Mouse (Mus musculus) CH12.LX (cell line): ENCODE measurements around the gene Actr3. TPM values are rescaled to one million over a fixed set of nuclear protein-coding genes. Genes with fewer than 3 reads are reported as not detected.

Source experiments
- DNase-seq: peaks from one replicate; pipeline ENCODE4 v3.0.0-alpha.2; 2013; ENCODE audit errors: extremely low read depth
- H3K27ac ChIP-seq: 2 replicates; pipeline ENCODE4 v1.5.1; 2012; ENCODE audit warnings: low read depth, mild to moderate bottlenecking, control low read depth, moderate library complexity; ENCODE audit not compliant: insufficient read depth
- H3K27me3 ChIP-seq: replicated peaks from 2 replicates; pipeline ENCODE3; 2012; ENCODE audit warnings: inconsistent platforms
- H3K36me3 ChIP-seq, 2 experiments: replicated peaks in 1 of 2; 2 replicates each; pipeline versions ENCODE3 to v1.6.1; 2012; ENCODE audit warnings: inconsistent platforms in 1 of 2, low read length in 1 of 2, mild to moderate bottlenecking in 1 of 2, mixed read lengths in 1 of 2, moderate library complexity in 1 of 2; ENCODE audit not compliant: control insufficient read depth in 1 of 2, insufficient read depth in 1 of 2
- H3K4me1 ChIP-seq, 2 experiments: 2 replicates each; pipeline ENCODE4 v1.6.1; 2012; ENCODE audit warnings: inconsistent platforms in 1 of 2, moderate library complexity in 1 of 2; ENCODE audit not compliant: insufficient read depth in 2 of 2, control insufficient read depth in 1 of 2
- H3K4me2 ChIP-seq: 2 replicates; pipeline ENCODE4 v1.6.1; 2012; ENCODE audit warnings: low read depth, mild to moderate bottlenecking, control low read depth; ENCODE audit not compliant: poor library complexity, insufficient read depth, severe bottlenecking
- H3K4me3 ChIP-seq, 3 experiments: fragments of 150-350 bp in 1 of 3; sonication (generic) in 1 of 3; replicated peaks in 1 of 3; 2 replicates each; pipeline versions ENCODE3 to v1.5.1; 2011 to 2012; ENCODE audit warnings: low read depth in 2 of 3, low read length in 2 of 3, mild to moderate bottlenecking in 2 of 3, moderate library complexity in 2 of 3, control low read depth in 1 of 3, improper control_type of control experiment in 1 of 3, inconsistent platforms in 1 of 3, mixed read lengths in 1 of 3; ENCODE audit not compliant: poor library complexity in 1 of 3
- H3K79me2 ChIP-seq: replicated peaks from 2 replicates; pipeline ENCODE4 v1.6.1; 2012; ENCODE audit warnings: mild to moderate bottlenecking, moderate library complexity; ENCODE audit not compliant: control insufficient read depth, poor library complexity, insufficient read depth, severe bottlenecking; ENCODE audit errors: extremely low read depth
- H3K9ac ChIP-seq: 2 replicates; pipeline ENCODE4 v1.6.1; 2012; ENCODE audit warnings: low read depth, mild to moderate bottlenecking, control low read depth, moderate library complexity; ENCODE audit not compliant: insufficient read depth
- H3K9me3 ChIP-seq: replicated peaks from 2 replicates; pipeline ENCODE3; 2012; ENCODE audit warnings: low read length, inconsistent platforms, mixed read lengths
- BHLHE40 ChIP-seq: IDR thresholded peaks from 2 replicates; pipeline ENCODE4 v1.6.1; 2011; ENCODE audit warnings: mild to moderate bottlenecking, low read depth, low read length, improper control_type of control experiment
- CHD1 ChIP-seq: IDR thresholded peaks from 2 replicates; pipeline ENCODE4 v1.6.1; 2012; ENCODE audit warnings: low read depth, low read length, improper control_type of control experiment, inconsistent platforms
- CTCF ChIP-seq, 2 experiments: IDR thresholded peaks in 1 of 2; conservative IDR thresholded peaks in 1 of 2; 2 replicates each; pipeline ENCODE4 v1.5.1; 2011 to 2012; ENCODE audit warnings: low read depth in 2 of 2, low read length in 2 of 2, improper control_type of control experiment in 1 of 2, inconsistent platforms in 1 of 2, mild to moderate bottlenecking in 1 of 2, moderate library complexity in 1 of 2
- E2F4 ChIP-seq: IDR thresholded peaks from 2 replicates; pipeline ENCODE4 v1.6.1; 2011; ENCODE audit warnings: low read depth, low read length, improper control_type of control experiment; ENCODE audit not compliant: insufficient replicate concordance
- GABPA ChIP-seq: IDR thresholded peaks from 2 replicates; pipeline ENCODE4 v1.6.1; 2012; ENCODE audit warnings: low read depth, low read length, improper control_type of control experiment, inconsistent platforms; ENCODE audit not compliant: insufficient replicate concordance
- HCFC1 ChIP-seq: IDR thresholded peaks from 2 replicates; pipeline ENCODE4 v1.6.1; 2012; ENCODE audit warnings: low read depth, mild to moderate bottlenecking, inconsistent platforms, low read length, improper control_type of control experiment
- IRF4 ChIP-seq: IDR thresholded peaks from 2 replicates; pipeline ENCODE4 v1.6.1; 2014; ENCODE audit warnings: low read depth, mild to moderate bottlenecking, inconsistent platforms, low read length, improper control_type of control experiment
- JUN ChIP-seq: IDR thresholded peaks from 2 replicates; pipeline ENCODE4 v1.6.1; 2011; ENCODE audit warnings: low read depth, mild to moderate bottlenecking, low read length, improper control_type of control experiment, moderate library complexity; ENCODE audit not compliant: insufficient read depth
- JUND ChIP-seq: conservative IDR thresholded peaks from 2 replicates; pipeline ENCODE4 v1.6.1; 2011; ENCODE audit warnings: low read depth, low read length, improper control_type of control experiment
- MAFK ChIP-seq: IDR thresholded peaks from 2 replicates; pipeline ENCODE4 v1.6.1; 2011; ENCODE audit warnings: low read length, improper control_type of control experiment; ENCODE audit not compliant: insufficient replicate concordance
- MAX ChIP-seq: IDR thresholded peaks from 2 replicates; pipeline ENCODE4 v1.6.1; 2011; ENCODE audit warnings: low read length, improper control_type of control experiment
- MEF2A ChIP-seq: IDR thresholded peaks from 2 replicates; pipeline ENCODE4 v1.6.1; 2014; ENCODE audit warnings: low read depth, mild to moderate bottlenecking, inconsistent platforms, low read length, improper control_type of control experiment, borderline replicate concordance
- MYC ChIP-seq: IDR thresholded peaks from 2 replicates; pipeline ENCODE4 v1.6.1; 2011; ENCODE audit warnings: low read depth, mild to moderate bottlenecking, improper control_type of control experiment, low read length
- NRF1 ChIP-seq: IDR thresholded peaks from 2 replicates; pipeline ENCODE4 v1.6.1; 2014; ENCODE audit warnings: low read depth, mild to moderate bottlenecking, inconsistent platforms, low read length, improper control_type of control experiment, moderate library complexity
- PAX5 ChIP-seq: IDR thresholded peaks from 2 replicates; pipeline ENCODE4 v1.6.1; 2012; ENCODE audit warnings: low read length, inconsistent platforms, mixed read lengths
- POLR2A ChIP-seq: IDR thresholded peaks from 2 replicates; pipeline ENCODE4 v1.6.1; 2011; ENCODE audit warnings: low read depth, mild to moderate bottlenecking, improper control_type of control experiment, low read length
- POLR2AphosphoS2 ChIP-seq: IDR thresholded peaks from 2 replicates; pipeline ENCODE4 v1.6.1; 2011; ENCODE audit warnings: low read depth, low read length, improper control_type of control experiment
- RAD21 ChIP-seq: IDR thresholded peaks from 2 replicates; pipeline ENCODE4 v1.6.1; 2011; ENCODE audit warnings: low read depth, mild to moderate bottlenecking, low read length, improper control_type of control experiment, moderate library complexity
- RCOR1 ChIP-seq: conservative IDR thresholded peaks from 2 replicates; pipeline ENCODE4 v1.6.1; 2012; ENCODE audit warnings: low read depth, mild to moderate bottlenecking, inconsistent platforms, low read length, improper control_type of control experiment
- SMC3 ChIP-seq: IDR thresholded peaks from 2 replicates; pipeline ENCODE4 v1.6.1; 2011; ENCODE audit warnings: low read depth, low read length, improper control_type of control experiment
- TCF12 ChIP-seq: IDR thresholded peaks from 2 replicates; pipeline ENCODE4 v1.6.1; 2014; ENCODE audit warnings: low read depth, mild to moderate bottlenecking, inconsistent platforms, low read length, improper control_type of control experiment
- UBTF ChIP-seq: IDR thresholded peaks from 2 replicates; pipeline ENCODE4 v1.6.1; 2012; ENCODE audit warnings: low read depth, mild to moderate bottlenecking, inconsistent platforms, low read length, improper control_type of control experiment, moderate library complexity
- USF1 ChIP-seq: IDR thresholded peaks from 2 replicates; pipeline ENCODE4 v1.6.1; 2014; ENCODE audit warnings: low read depth, mild to moderate bottlenecking, inconsistent platforms, low read length, improper control_type of control experiment
- USF2 ChIP-seq: conservative IDR thresholded peaks from 2 replicates; pipeline ENCODE4 v1.6.1; 2011; ENCODE audit warnings: low read depth, low read length, improper control_type of control experiment
- ZKSCAN1 ChIP-seq: IDR thresholded peaks from 2 replicates; pipeline ENCODE4 v1.6.1; 2012; ENCODE audit warnings: low read depth, inconsistent platforms, low read length, improper control_type of control experiment, borderline replicate concordance
- ZNF384 ChIP-seq: IDR thresholded peaks from 2 replicates; pipeline ENCODE4 v1.6.1; 2012; ENCODE audit warnings: low read depth, low read length, improper control_type of control experiment, inconsistent platforms
- dilution Hi-C: fragments of 300-500 bp; cut with MboI; formaldehyde crosslinking; loops from 2 replicates; pipeline ENCODE4 v1.14.3; 2020; ENCODE audit warnings: low sequenced_read_pairs; ENCODE audit not compliant: extremely low pct_unique_long_range_greater_than_20kb, extremely low pct_ligation_motif_present
- in situ Hi-C: fragments of 300-500 bp; cut with MboI; formaldehyde crosslinking; loops from 3 replicates; pipeline ENCODE4 v1.14.3; 2019; ENCODE audit warnings: low sequenced_read_pairs, low pct_ligation_motif_present, low pct_unique_long_range_greater_than_20kb, mixed read lengths
- polyA plus RNA-seq: library from polyadenylated mRNA; unstranded; fragments of >175 nt; gene quantifications from 2 replicates; pipeline ENCODE4 v1.2.1, GENCODE M21; 2012; ENCODE audit warnings: low read depth; ENCODE audit not compliant: insufficient read length
- total RNA-seq, 2 experiments: library from RNA; depleted of rRNA; stranded (reverse); fragments of 300-350 nt in 1 of 2; fragments of >200 nt in 1 of 2; gene quantifications; 2 replicates each; pipeline ENCODE4 v1.2.3; 2012 to 2014

The Actr3 gene
- total and polyA plus RNA-seq, 3 experiments: 176 to 513 (median 374) TPM

DNA sequence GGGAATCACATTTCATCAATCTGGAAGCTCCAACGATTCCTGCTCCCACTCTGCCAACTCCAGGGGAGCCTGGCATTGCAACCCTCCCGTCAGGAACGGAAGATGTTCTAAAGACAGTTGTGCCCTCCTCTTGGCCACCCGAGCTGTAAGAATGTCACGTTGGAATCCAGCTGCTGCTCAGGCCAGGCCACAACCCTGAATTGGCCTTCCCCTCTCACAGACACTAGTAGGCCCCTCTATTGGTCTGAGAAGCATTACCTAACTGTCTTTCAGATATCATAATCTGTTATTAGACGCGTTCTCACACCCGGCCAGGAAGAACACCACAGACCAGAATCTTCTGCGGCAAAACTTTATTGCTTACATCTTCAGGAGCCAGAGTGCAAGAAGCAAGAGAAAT is 89.7 kb downstream of the Actr3 start:
- H3K4me1 ChIP-seq: no peaks in the 10 kb centered on the region
- no peak overlapping the region for H3K9ac ChIP-seq
- no peak for DNase-seq
- H3K79me2 ChIP-seq: no peaks in the 10 kb centered on the region
- H3K4me3 ChIP-seq: no peak overlapping the region
- no peak overlapping the region for H3K27ac ChIP-seq
- no peaks in the 10 kb centered on the region for H3K36me3 ChIP-seq
- no peak for TF ChIP-seq POLR2A
- TF ChIP-seq MYC: no peak
- TF ChIP-seq NRF1: no peak
- no peak for TF ChIP-seq UBTF
- TF ChIP-seq CHD1: no peak
- TF ChIP-seq GABPA: no peak
- TF ChIP-seq POLR2AphosphoS2: no peak
- no peak for TF ChIP-seq CTCF (conservative IDR thresholded peaks at IDR 0.05 in 1 of 2, IDR thresholded peaks at IDR 0.05 in 1 of 2; ENCODE audit: low read depth in 2 of 2, low read length in 2 of 2)
- no peak for TF ChIP-seq IRF4
- no peak for TF ChIP-seq USF1
- no peak for TF ChIP-seq MAX
- TF ChIP-seq RAD21: no peak
- no peak for TF ChIP-seq USF2
- TF ChIP-seq HCFC1: no peak
- TF ChIP-seq JUND: no peak
- no peak for TF ChIP-seq SMC3
- dilution Hi-C loops: no loop called here
- H3K4me2 ChIP-seq: no peak overlapping the region
- in situ Hi-C loops: no loop called here
- no peaks in the 10 kb centered on the region for H3K9me3 ChIP-seq
- peaks cover 21% of the 10 kb centered on the region for H3K27me3 ChIP-seq

DNA sequence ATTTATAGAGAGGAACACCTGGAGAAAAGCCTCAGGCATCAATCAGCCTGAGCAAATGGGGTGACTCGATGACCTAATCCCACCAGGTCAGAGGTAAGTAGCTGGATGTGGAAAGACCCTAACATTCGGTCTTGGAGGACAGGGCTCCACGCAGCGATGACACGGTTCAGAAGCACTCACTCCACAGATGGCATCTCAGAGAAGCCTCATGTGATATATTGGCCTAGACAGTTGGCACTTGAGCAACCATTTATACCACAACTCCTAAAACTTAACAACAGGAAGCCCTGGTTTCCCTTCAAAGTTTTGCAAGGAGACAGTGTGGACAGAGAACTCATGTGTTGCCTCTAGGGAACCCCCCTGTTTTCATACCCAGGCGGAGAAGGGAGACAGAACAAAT is 90.1 kb downstream of the Actr3 start:
- no peak for TF ChIP-seq HCFC1
- no peak for TF ChIP-seq E2F4
- no peak for TF ChIP-seq CHD1
- no peak for TF ChIP-seq TCF12
- no peak for TF ChIP-seq IRF4
- no peak for TF ChIP-seq MEF2A
- no peak for TF ChIP-seq POLR2AphosphoS2
- TF ChIP-seq JUN: no peak
- TF ChIP-seq ZKSCAN1: no peak
- no peak for TF ChIP-seq CTCF (conservative IDR thresholded peaks at IDR 0.05 in 1 of 2, IDR thresholded peaks at IDR 0.05 in 1 of 2; ENCODE audit: low read depth in 2 of 2, low read length in 2 of 2)
- no peak for TF ChIP-seq MAX
- no peak for TF ChIP-seq PAX5
- no peak for TF ChIP-seq ZNF384
- TF ChIP-seq RCOR1: no peak
- TF ChIP-seq MYC: no peak
- TF ChIP-seq BHLHE40: no peak
- no peak for TF ChIP-seq MAFK
- Histone ChIP-seq H3K9me3 (no peaks in the 10 kb centered on the region), H3K79me2 (no peaks in the 10 kb centered on the region), H3K4me2 (no peak overlapping the region), H3K4me3 (no peak overlapping the region), H3K36me3 (no peaks in the 10 kb centered on the region), H3K27me3 (peaks cover 24% of the 10 kb centered on the region), H3K9ac (no peak overlapping the region), H3K27ac (no peak overlapping the region), H3K4me1 (no peaks in the 10 kb centered on the region)
- dilution Hi-C loops (no loop called here), in situ Hi-C loops (no loop called here)
- no peak for DNase-seq
